Mouse (Mus musculus) activated CD4-positive, CD25-positive, alpha-beta regulatory T cell, adult 4 months (primary cell): ENCODE data around the gene Galr2. TPM values are rescaled to one million over a fixed set of nuclear protein-coding genes. Genes with fewer than 3 reads are reported as not detected.

Source experiments
- ATAC-seq: one replicate; pipeline ENCODE4 v1.8.0; 2017
- polyA plus RNA-seq, 2 experiments: library from polyadenylated mRNA; unstranded; fragments of 100-300 nt; shearing (Covaris generic); gene quantifications; one replicate each; pipeline ENCODE4 v1.2.1; 2017

Gene Galr2
- polyA plus RNA-seq, result not detected

GRCm38 (mm10) chr11:116280751-116281663, at the start of gene Galr2:
Gene Galr2, plus strand, starts transcription at chr11:116280939.
- no peak for ATAC-seq

- ATAC-seq, result no peak
Observed at GRCm38 (mm10) chr11:116232427-116232826, 48.3 kb upstream of the Galr2 start.

- no peak for ATAC-seq
Observed at GRCm38 (mm10) chr11:116234901-116235300, 45.8 kb upstream of the Galr2 start.

- ATAC-seq, result peak; percentile 36
Observed at GRCm38 (mm10) chr11:116237742-116238395, 42.9 kb upstream of the Galr2 start, which contains the start of gene Evpl. Gene Evpl, minus strand, starts transcription at chr11:116238077.

GRCm38 (mm10) chr11:116239797-116240196, 40.9 kb upstream of the Galr2 start:
- no peak for ATAC-seq

- no peak for ATAC-seq
Observed at GRCm38 (mm10) chr11:116241744-116242235, 38.9 kb upstream of the Galr2 start.

- ATAC-seq, result no peak
Observed at GRCm38 (mm10) chr11:116244580-116244979, 36.2 kb upstream of the Galr2 start.

- ATAC-seq, result no peak
Observed at GRCm38 (mm10) chr11:116245616-116246015, 35.1 kb upstream of the Galr2 start.

- no peak for ATAC-seq
Observed at GRCm38 (mm10) chr11:116247502-116248222, 33.1 kb upstream of the Galr2 start.

- no peak for ATAC-seq
Observed at GRCm38 (mm10) chr11:116250898-116251297, 29.8 kb upstream of the Galr2 start.

GRCm38 (mm10) chr11:116253076-116253600, 27.6 kb upstream of the Galr2 start:
- ATAC-seq, result no peak

- peak; percentile 75 for ATAC-seq
Observed at GRCm38 (mm10) chr11:116254627-116255026, 26.1 kb upstream of the Galr2 start.

GRCm38 (mm10) chr11:116255090-116255981, 25.4 kb upstream of the Galr2 start:
- peak; percentile 55 for ATAC-seq

- peak; percentile 53 for ATAC-seq
Observed at GRCm38 (mm10) chr11:116255982-116256675, 24.6 kb upstream of the Galr2 start.

GRCm38 (mm10) chr11:116259461-116259860, 21.3 kb upstream of the Galr2 start:
- no peak for ATAC-seq

GRCm38 (mm10) chr11:116260259-116260658, 20.5 kb upstream of the Galr2 start:
- ATAC-seq, result no peak

- peak; percentile 54 for ATAC-seq
Observed at GRCm38 (mm10) chr11:116265352-116265751, 15.4 kb upstream of the Galr2 start.

GRCm38 (mm10) chr11:116265850-116266249, 14.9 kb upstream of the Galr2 start:
- no peak for ATAC-seq

GRCm38 (mm10) chr11:116267637-116268036, 13.1 kb upstream of the Galr2 start:
- no peak for ATAC-seq

GRCm38 (mm10) chr11:116268313-116268712, 12.4 kb upstream of the Galr2 start:
- no peak for ATAC-seq

- ATAC-seq, result no peak
Observed at GRCm38 (mm10) chr11:116269560-116269959, 11.2 kb upstream of the Galr2 start.
